ENCODE assay signal across 20 mouse cellular contexts in the genomic region with DNA sequence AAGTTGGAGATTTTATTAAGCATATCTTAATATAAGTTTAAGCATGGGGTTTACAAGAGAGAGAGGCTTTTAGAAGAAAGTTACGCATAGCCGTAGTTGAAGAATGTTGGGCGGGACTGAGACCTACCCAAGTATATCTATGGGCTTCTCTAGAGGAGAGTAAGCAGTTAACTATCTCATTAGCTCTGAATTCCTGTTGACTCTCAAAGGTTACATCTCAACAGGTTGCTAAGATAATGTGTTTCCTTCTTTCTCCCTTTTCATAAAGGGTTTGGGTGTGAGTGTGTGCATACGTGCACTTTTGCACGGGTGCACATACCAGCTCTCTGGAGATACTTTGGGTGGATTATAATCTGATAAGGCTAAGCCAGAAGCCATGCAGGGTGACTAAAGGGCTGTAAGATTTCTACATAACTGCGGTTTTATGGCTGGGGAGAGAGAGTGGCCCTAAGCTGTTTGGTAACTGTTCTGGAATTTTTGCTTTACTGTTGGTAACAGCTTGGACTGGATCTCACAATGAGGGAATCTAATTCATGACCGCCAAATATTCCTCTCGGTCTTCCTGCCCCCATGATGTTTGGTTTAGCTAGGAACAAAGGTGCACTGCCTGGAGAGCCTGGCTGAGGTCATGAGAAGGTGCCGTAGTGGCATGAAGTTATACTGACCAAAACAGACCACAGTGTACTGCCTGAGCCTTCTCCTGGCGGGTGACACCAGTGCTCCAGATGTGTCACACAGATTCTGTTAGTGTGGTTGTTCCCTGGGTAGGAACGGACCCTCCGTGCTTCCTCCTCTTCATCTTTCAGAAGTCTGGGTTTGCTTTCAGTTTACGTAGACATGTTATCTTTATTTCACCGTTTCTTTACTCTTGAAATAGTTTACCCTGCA.
DNase-seq lines count a peak whose midpoint lies in the region; ATAC-seq and TF ChIP-seq lines count a peak whose summit lies in the region.
"Had no signal": no experiment of that assay in that cellular context is flagged by ENCODE, and none has a peak within 500 bp of the region (broad histone marks: within the 10 kb centered on the region; RNA-seq: fewer than 3 reads in every experiment).

No protein-coding gene starts in this region.

- DNase-seq in thymus, postnatal 0 days (ENCODE audit: low spot score), result peak; percentile 38
- DNase-seq in thymus, adult 18-20 months, result no peak
- no peak for DNase-seq in stomach, postnatal 0 days (ENCODE audit: low spot score)
- DNase-seq in embryo, embryonic 10.5 days (ENCODE audit: low spot score), result no peak
- no peak for DNase-seq in testis, postnatal 14 days (ENCODE audit: low spot score)
- no peak for DNase-seq in kidney, postnatal 25 days
- DNase-seq: adrenal gland, postnatal 10 days; cerebellum, postnatal 14 days; heart, adult 18-20 months; heart, postnatal 14 days; kidney, postnatal 36 days; layer of hippocampus, postnatal 36 days; retina, postnatal 1 day had no signal

- 0 out of 2 replicates have a peak, but pooled peaks have one; percentile 44 for ATAC-seq in erythroid progenitor cell, adult 5-6 weeks (replicated peaks; ENCODE audit: low FRiP score, poor library complexity, severe bottlenecking)
- peak; percentile 73 for ATAC-seq in liver, embryonic 15.5 days (ENCODE audit: insufficient read depth)
- ATAC-seq in stomach, postnatal 0 days (ENCODE audit: low FRiP score, low TSS enrichment), result 0 out of 2 replicates have a peak, but pooled peaks have one; percentile 41
- ATAC-seq: CD4-positive, CD25-positive, alpha-beta regulatory T cell, adult 4 months; inflammation-experienced regulatory T-cells, adult 6 months; midbrain, embryonic 15.5 days had no signal

- no peaks in the 10 kb centered on the region for H3K36me3 ChIP-seq in liver, embryonic 15.5 days (replicated peaks)
- no peaks in the 10 kb centered on the region for H3K36me3 ChIP-seq in stomach, postnatal 0 days (ENCODE audit: control insufficient read depth, insufficient read depth, low read length)
- H3K36me3 ChIP-seq: embryonic facial prominence, embryonic 12.5 days; midbrain, embryonic 15.5 days; neural tube, embryonic 12.5 days had no signal

- no peak for TF ChIP-seq EP300 in stomach, postnatal 0 days (optimal IDR thresholded peaks at IDR 0.05)

- H3K27ac ChIP-seq in liver, embryonic 15.5 days (replicated peaks), result no peak overlapping the region
- peak overlapping the region; percentile 78; the same call in 1 of the 2 replicates for H3K27ac ChIP-seq in stomach, postnatal 0 days (replicated peaks)
- H3K27ac ChIP-seq: embryonic facial prominence, embryonic 12.5 days; midbrain, embryonic 15.5 days; neural tube, embryonic 12.5 days had no signal

- H3K9ac ChIP-seq in liver, embryonic 15.5 days, result no peak overlapping the region
- H3K9ac ChIP-seq in stomach, postnatal 0 days (ENCODE audit: low read length), result no peak overlapping the region
- H3K9ac ChIP-seq: embryonic facial prominence, embryonic 12.5 days; midbrain, embryonic 15.5 days; neural tube, embryonic 12.5 days had no signal

- peak overlapping the region; percentile 35; the same call in 1 of the 2 replicates for H3K4me2 ChIP-seq in liver, embryonic 15.5 days
- H3K4me2 ChIP-seq in stomach, postnatal 0 days (replicated peaks; ENCODE audit: low read depth), result no peak overlapping the region
- H3K4me2 ChIP-seq: embryonic facial prominence, embryonic 12.5 days; midbrain, embryonic 15.5 days; neural tube, embryonic 12.5 days had no signal

- TF ChIP-seq CTCF in stomach, postnatal 0 days (IDR thresholded peaks at IDR 0.05; ENCODE audit: low read depth), result no peak

- WGBS in liver, embryonic 15.5 days (ENCODE audit: insufficient replicate concordance), result 35% methylated on average over 14 of the region's 14 CpGs
- 71% methylated on average over 14 of the region's 14 CpGs for WGBS in stomach, postnatal 0 days

- H3K4me3 ChIP-seq in liver, embryonic 15.5 days (replicated peaks), result no peak overlapping the region
- no peak overlapping the region for H3K4me3 ChIP-seq in stomach, postnatal 0 days (ENCODE audit: low read depth, low read length)
- H3K4me3 ChIP-seq: embryonic facial prominence, embryonic 12.5 days; midbrain, embryonic 15.5 days; neural tube, embryonic 12.5 days had no signal

- H3K4me1 ChIP-seq in liver, embryonic 15.5 days (replicated peaks), result peaks cover 32% of the 10 kb centered on the region
- no peaks in the 10 kb centered on the region for H3K4me1 ChIP-seq in stomach, postnatal 0 days (replicated peaks; ENCODE audit: control insufficient read depth, insufficient read depth)
- H3K4me1 ChIP-seq: embryonic facial prominence, embryonic 12.5 days; midbrain, embryonic 15.5 days; neural tube, embryonic 12.5 days had no signal

- H3K9me3 ChIP-seq in liver, embryonic 15.5 days (replicated peaks), result no peaks in the 10 kb centered on the region
- no peaks in the 10 kb centered on the region for H3K9me3 ChIP-seq in stomach, postnatal 0 days (ENCODE audit: control insufficient read depth, low read length)
- H3K9me3 ChIP-seq: embryonic facial prominence, embryonic 12.5 days; midbrain, embryonic 15.5 days; neural tube, embryonic 12.5 days had no signal

- no peaks in the 10 kb centered on the region for H3K27me3 ChIP-seq in liver, embryonic 15.5 days
- H3K27me3 ChIP-seq in stomach, postnatal 0 days (ENCODE audit: control insufficient read depth, insufficient read depth, low read length), result no peaks in the 10 kb centered on the region
- H3K27me3 ChIP-seq: embryonic facial prominence, embryonic 12.5 days; midbrain, embryonic 15.5 days; neural tube, embryonic 12.5 days had no signal
